Mouse (Mus musculus) 3134 (cell line): Measurements from ENCODE around the gene Lamp2.
"Not testable (repeated sequence)": the region's sequence is repeated elsewhere in the genome, so short reads cannot be mapped to it uniquely, and the experiment has no call there.

Experiments used
- DNase-seq: peaks from one replicate; pipeline ENCODE4 v3.0.0-alpha.2; 2011; ENCODE audit warnings: low spot score; ENCODE audit not compliant: insufficient read length; ENCODE audit errors: extremely low read depth

Gene Lamp2

GRCm38 (mm10) chrX:38455890-38456634 is at the start of gene Lamp2:
Gene Lamp2, minus strand, starts transcription at chrX:38456454.
- DNase-seq: peak; percentile 81

- peak; percentile 35 for DNase-seq
Observed at GRCm38 (mm10) chrX:38504846-38505245, 48.6 kb upstream of the Lamp2 start.

- not testable (repeated sequence) for DNase-seq
Observed at GRCm38 (mm10) chrX:38502182-38502581, 45.9 kb upstream of the Lamp2 start.

- DNase-seq: not testable (repeated sequence)
Observed at GRCm38 (mm10) chrX:38485464-38485863, 29.2 kb upstream of the Lamp2 start.

- DNase-seq: no peak
Observed at GRCm38 (mm10) chrX:38478583-38478982, 22.3 kb upstream of the Lamp2 start.

- peak; percentile 85 for DNase-seq
Observed at GRCm38 (mm10) chrX:38473537-38474299, 17.5 kb upstream of the Lamp2 start.

- DNase-seq: no peak
Observed at GRCm38 (mm10) chrX:38473164-38473536, 16.9 kb upstream of the Lamp2 start.

- no peak for DNase-seq
Observed at GRCm38 (mm10) chrX:38466236-38466635, 10.0 kb upstream of the Lamp2 start.

GRCm38 (mm10) chrX:38463160-38463559 is 6.9 kb upstream of the Lamp2 start:
- DNase-seq: no peak

- no peak for DNase-seq
Observed at GRCm38 (mm10) chrX:38462101-38462500, 5.8 kb upstream of the Lamp2 start.

- DNase-seq: no peak
Observed at GRCm38 (mm10) chrX:38460887-38461286, 4.6 kb upstream of the Lamp2 start.

- no peak for DNase-seq
Observed at GRCm38 (mm10) chrX:38459076-38459475, 2.8 kb upstream of the Lamp2 start.

- DNase-seq: no peak
Observed at GRCm38 (mm10) chrX:38456635-38457006, 367 bp upstream of the Lamp2 start.

- DNase-seq: no peak
Observed at GRCm38 (mm10) chrX:38455474-38455873, 780 bp downstream of the Lamp2 start.

GRCm38 (mm10) chrX:38454900-38455299 is 1.4 kb downstream of the Lamp2 start:
- DNase-seq: no peak

GRCm38 (mm10) chrX:38453924-38454323 is 2.3 kb downstream of the Lamp2 start:
- DNase-seq: no peak

GRCm38 (mm10) chrX:38450476-38450875 is 5.8 kb downstream of the Lamp2 start:
- no peak for DNase-seq

GRCm38 (mm10) chrX:38445705-38446104 is 10.5 kb downstream of the Lamp2 start:
- no peak for DNase-seq

- no peak for DNase-seq
Observed at GRCm38 (mm10) chrX:38442425-38442824, 13.8 kb downstream of the Lamp2 start.

- DNase-seq: no peak
Observed at GRCm38 (mm10) chrX:38439629-38440028, 16.6 kb downstream of the Lamp2 start.

- peak; percentile 20 for DNase-seq
Observed at GRCm38 (mm10) chrX:38438147-38438791, 18.0 kb downstream of the Lamp2 start.

GRCm38 (mm10) chrX:38429455-38429854 is 26.8 kb downstream of the Lamp2 start:
- no peak for DNase-seq
